Mouse (Mus musculus) layer of hippocampus, adult 11-12 months (tissue): Measurements from ENCODE around the gene Sdc3.
A peak's percentile ranks its signal among the peaks of the same experiment; 100 is the strongest.

Experiments used
- DNase-seq: peaks from one replicate; pipeline ENCODE4 v3.0.0; 2022; ENCODE audit warnings: low spot score

Gene Sdc3

DNA sequence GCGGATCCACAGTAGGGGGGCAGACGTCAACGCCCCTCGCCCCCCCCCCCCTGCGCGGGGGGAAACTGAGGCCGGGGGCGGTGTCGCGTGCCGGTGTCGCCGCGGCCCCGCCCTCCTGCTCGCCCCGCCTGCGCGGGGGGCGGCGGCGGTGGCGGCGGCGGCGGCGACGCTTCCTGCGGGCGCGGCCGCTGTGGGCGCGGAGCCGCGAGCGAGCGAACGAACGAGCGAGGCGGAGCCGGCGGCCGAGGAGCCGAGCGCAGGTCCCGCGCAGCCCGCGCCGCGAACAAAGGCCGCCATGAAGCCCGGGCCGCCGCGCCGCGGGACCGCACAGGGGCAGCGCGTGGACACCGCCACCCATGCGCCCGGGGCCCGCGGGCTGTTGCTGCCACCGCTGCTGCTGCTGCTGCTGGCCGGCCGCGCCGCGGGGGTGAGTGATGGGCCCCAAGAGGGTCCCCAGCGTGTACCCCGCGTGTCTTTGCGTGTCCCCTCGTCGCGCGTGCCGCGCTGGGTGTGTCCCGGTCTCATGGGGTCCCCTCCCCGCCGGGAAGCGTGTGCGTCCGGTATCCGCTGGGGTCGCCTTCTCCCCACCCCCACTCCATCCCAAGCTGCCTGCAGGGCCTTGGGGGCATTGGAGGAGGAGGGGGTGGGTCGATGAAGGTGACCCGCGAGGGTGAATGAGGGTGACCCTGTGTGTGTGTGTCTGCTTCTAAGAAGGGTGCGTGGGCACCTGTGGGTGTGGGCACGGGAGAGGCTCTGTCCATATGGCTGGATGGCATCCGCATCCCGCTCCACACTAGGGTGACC lies at the start of gene Sdc3:
TSS of gene Sdc3 (plus strand) at position 162 of the 804 bp plus-strand sequence.
- DNase-seq = no peak

DNA sequence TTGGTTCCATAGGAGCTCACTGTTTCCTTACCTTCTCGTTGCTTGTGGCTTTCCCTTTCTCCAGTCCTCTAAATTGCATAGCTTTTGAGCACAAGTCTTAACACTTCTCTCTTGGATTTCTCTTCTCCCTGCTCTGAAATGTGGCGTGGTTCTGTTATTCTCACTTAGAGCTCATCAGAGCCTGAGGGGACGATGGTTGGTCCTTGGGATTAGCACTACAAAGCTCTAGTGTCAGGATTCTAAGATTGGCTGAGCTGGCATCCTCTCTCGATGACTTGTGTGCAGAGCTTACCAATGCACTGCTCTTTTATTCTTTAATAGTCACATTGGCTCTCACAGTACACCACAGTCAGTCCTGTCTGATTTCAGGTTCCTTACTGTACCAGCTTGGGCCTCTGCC lies 48.3 kb upstream of the Sdc3 start:
- no peak for DNase-seq

DNA sequence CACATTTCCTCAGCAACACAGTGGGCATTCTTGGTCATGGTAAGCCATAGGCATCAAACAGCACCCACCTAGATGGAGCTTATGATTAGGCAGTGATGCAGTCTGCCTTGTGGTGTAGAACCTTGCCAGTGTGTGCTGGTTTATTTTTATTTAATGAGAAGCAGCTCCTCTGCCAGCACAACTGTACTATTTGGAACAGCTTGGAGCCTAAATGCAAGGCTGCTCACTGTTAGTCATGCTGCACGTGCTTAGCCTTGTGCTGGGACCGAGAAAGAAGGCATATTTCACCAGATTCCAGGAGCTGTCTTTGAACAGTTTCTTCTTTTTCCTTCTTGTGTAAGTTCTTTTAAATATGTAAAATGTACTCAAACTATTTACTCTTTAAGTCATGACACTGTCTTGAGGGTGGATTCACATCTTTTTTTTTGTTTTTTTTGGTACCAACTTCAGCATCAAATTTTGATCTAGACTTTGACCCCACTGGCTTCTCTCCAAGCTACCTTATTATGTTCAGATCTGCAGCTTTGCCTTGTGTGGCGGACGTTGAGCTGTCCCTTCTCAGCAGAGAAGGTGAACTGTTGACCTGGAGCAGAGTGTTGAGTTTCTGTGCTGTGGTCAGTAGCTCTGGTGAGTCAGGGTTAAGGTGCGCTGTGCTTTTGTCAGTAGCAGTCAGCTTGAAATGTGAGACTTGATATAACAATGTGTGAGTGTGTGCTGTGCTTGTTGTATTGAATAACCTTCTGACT lies 46.6 kb upstream of the Sdc3 start:
- DNase-seq = peak; percentile 87

DNA sequence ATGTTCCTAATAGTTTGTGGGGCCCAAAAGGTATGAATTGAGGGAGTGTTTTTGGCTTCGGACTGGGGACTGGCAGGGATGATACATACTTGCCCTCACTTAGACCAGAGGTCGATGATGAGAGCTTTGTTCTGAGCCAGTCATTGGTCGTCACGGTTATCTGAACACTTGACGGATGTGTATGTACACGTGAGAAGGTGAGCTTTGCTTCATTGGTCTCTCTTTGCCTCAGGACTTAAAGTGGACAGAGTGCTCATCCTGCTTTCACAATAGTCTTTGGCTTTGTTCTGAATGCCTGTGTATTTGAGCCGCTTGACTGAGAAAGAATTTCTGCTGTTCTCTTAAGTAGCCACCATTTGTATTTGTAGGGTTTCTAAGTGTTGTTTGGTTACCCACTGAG lies 42.8 kb upstream of the Sdc3 start:
- no peak for DNase-seq

DNA sequence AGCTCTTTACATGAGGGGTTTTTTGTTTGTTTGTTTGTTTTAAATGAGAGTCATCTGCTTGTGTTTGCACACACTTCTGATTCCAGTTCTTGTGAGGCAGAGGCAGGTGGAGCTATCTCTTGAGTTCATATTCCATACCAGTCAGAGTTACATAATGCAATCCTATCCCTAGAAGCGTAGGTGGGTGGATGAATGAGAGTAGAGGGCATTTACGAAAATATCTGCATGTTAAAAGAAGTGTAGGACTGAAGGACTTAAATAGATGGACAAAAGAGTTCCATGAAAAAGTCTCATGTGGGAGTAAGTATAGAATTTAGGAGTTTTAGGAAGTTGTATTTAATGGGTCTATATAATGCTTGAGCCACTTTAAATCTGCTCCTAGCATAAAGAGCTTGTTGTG lies 40.4 kb upstream of the Sdc3 start:
- no peak for DNase-seq

DNA sequence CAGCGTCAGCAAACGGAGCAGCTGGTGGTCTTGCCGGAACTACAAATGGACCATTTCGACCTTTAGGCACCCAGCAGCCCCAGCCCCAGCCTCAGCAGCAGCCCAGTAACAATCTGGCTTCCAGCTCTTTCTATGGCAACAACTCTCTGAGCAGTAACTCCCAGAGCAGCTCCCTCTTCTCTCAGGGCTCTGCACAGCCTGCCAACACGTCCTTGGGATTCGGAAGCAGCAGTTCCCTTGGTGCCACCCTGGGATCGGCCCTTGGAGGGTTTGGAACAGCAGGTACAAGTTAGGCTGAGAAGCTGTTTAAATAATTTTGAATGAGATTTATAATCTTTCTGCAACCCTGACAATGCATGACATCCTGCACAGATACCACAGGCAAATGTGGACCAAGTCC lies 39.7 kb upstream of the Sdc3 start:
- DNase-seq = no peak

DNA sequence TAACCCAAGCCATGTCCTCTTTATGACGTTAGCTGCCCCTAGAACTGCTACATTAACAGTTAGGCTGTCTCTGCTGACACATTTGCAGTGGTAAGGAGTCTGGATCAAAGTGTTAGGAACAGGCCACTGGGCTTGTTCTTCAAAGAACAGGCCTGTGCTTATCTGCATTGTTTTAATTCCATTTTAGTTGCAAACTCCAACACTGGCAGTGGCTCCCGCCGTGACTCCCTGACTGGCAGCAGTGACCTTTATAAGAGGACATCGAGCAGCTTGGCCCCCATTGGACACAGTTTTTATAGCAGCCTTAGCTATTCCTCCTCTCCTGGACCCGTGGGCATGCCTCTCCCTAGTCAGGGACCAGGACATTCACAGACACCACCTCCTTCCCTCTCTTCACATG lies 38.6 kb upstream of the Sdc3 start:
- no peak for DNase-seq

DNA sequence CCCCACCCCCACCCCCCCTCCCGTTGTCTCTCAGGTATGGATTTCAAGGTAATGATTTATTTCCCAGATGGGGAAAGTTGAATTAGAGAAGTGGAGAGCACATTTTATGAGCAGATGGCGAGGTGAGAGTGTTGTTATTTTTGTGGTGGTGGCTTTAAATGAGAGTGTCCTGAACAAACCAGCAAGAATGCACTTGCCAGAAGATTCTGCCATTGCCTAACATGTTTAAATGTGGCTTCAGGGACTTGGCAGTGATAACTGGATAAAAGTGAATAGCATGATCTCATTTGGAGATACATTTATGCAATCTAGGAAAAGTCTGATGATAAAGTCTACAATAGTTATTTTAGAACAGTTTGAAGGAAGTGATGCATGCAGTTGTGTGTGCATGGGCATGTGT lies 37.6 kb upstream of the Sdc3 start:
- DNase-seq = no peak

DNA sequence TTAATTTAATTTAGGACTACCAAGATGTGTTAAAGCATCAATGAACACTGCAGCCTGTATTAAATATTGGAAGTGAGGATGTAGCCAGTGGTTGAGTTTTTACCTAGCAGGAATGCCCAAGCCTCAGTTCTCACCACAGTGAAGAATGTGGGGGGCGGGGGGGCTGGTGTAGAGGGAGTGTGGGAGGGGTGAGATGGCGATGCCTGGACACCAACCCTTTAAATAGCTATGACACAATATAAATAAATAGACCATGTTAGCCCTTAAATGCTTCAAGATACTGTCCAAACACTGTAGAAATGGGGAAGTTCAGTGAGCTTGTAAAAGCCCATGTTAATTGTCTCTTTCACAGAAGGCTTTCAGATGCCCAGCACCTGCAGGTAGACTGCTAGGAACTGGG lies 32.5 kb upstream of the Sdc3 start:
- DNase-seq = no peak

DNA sequence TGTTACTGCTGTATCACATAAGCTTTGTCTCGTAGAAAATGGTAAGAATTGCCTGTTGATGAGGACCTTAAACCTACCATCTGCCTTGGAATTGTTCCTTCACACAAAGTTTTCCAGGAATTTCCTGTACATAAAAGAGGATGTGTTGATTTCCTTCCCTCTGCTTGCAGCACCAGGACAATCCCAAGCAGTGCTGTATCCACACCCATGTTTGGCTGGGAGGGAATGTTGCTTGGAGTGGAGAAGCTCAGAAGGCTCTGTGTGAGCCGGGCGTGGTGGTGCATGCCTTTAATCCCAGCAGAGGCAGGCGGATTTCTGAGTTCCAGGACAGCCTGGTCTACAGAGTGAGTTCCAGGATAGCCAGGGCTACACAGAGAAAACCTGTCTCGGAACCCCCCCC lies 30.5 kb upstream of the Sdc3 start:
- DNase-seq = no peak

DNA sequence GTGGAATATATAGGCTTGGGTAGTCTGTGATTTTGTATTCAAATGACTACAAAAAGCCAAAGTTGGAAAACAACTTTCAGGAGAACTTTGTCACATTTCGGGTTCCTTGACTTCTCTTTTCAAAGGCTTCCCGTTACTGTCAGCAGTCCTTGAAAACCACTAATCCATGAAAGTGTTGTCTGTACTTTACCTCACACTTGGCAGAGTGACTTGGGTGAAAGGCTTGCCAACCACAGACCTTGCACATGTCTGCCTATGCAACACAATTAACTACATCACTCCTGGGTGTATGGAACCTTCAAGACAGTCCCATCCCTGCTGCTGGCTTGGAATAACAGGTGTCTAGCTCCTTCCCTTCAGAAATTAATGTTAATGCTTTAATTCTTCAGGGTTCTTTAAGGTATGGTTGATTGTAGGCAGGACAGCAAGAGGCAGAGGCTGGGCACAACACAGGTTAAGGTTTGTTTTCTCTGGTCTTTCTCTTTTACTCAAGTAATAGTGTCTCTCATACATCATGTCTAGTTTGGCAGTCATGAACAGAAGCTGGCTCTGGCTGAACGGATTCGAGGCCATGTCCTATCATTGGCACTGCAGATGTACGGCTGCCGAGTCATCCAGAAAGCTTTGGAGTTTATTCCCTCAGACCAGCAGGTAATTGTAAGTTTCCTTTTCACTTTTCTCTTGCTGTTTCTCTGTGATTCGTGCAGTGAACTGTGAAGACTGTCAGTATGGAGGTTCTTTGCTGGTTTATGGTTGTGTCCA lies 26.8 kb upstream of the Sdc3 start:
- DNase-seq = no peak

DNA sequence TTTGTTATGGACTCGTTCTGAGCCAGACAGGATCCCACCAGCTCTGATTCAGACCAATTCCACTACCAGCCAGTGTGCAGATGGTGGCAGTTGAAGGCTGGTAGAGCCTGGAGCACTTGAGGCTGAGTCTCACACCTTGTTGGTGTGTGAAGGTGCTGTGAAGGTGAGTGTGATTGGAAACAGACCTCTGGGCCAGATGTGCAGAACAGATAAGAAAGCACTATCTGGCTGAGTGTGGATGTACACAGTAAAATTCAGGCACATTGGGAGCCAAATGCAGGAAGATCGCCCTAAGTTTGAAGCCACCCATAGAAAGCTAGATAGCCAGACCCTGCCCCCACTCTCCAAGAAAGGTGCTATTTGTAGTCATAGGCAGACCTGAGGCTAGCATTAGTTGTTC lies 25.9 kb upstream of the Sdc3 start:
- DNase-seq = no peak

DNA sequence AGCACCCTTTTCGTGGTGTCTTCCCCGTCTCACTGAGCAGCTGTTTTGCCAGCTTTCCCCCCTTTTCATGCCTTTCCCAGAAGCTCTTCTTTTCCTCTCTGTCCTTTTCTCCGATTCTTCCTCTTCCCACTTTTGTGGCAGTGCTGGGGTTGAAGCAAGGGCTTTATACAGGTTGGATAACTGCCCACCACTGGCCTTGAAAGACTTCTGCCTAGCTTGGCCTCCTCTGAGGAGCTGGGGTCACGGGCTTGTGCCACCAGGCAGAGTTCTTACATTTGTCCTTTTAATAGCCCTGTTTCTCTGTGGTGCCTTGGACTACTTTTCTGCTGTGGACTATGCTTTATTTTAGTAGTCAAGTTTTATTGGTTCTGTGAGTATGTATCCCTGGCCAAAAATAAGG lies 25.4 kb upstream of the Sdc3 start:
- DNase-seq = no peak

DNA sequence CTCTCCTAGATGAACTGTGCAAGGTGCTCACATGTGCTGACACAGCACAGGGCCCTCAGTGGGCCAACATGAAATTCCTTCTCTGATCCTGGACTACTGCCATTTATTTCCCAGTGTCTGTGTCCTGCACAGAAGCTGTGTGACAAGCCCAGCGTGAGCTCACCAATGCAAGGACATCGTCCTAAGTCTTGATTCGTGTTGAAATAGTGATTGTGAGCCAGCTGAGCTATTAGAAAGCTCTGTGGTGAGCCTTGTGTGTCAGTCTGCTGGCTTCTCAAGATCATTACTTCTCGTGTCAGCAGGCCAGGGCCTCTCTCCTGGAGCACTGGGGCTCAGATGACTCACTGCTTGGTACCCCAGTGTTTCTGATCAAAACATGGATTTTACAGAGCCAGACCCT lies 18.4 kb upstream of the Sdc3 start:
- DNase-seq = no peak

DNA sequence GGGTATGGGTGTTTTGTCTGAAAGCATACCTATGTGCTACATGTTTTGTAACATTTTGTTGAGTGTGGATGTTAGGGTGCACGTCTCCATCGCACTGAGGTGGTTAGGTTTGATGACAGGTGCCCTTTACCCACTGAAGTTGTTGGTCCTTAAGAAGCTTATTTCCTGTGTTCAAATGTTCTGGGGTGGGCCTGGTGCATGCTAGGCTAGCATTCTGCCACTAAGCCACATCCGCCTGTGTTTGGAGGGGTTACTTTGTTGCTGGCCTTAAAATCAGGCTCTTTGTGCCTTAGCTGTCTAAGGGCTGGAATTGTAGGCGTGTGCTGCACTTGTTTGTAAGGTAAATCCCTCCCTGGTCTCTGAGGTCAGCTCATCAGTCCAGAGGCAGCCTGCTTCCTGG lies 17.5 kb upstream of the Sdc3 start:
- no peak for DNase-seq

DNA sequence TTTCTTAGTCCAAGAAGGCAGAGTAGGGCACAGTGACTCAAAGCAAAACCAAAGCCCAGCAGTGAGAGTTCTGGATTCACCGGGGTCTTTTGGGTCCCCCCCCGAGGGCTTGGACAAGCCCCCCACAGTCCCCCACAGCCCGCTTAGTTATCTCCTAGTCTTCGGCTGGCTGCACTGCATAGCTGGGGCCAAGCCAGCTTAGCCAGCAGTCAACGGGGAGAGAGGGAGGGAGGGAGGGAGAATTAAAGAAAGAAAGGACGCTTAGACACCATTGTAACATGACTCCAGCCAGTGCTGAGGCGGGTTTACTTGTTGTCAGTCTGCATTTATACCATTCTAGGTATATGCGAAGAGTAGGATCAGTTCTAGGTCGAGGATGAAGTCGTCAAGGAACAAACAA lies 14.7 kb upstream of the Sdc3 start:
- no peak for DNase-seq

DNA sequence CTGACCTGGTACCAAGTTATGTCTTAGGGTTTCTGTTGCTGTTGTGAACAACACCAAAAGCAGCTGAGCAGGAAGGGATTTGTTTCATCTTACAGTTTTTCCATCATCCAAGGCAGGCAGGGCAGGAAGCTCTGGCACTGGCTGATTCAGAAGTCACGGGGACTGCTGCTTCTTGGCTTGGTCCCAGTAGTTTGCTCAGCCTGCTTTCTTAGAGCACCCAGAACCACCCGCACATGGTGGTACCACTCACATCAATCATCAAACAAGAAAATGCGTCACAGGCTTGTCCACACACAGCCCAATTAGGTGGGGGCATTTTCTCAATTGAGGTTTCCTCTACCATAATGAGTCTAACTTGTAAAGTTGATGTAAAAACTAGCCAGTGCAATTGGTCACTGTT lies 13.3 kb upstream of the Sdc3 start:
- DNase-seq = peak; percentile 53

DNA sequence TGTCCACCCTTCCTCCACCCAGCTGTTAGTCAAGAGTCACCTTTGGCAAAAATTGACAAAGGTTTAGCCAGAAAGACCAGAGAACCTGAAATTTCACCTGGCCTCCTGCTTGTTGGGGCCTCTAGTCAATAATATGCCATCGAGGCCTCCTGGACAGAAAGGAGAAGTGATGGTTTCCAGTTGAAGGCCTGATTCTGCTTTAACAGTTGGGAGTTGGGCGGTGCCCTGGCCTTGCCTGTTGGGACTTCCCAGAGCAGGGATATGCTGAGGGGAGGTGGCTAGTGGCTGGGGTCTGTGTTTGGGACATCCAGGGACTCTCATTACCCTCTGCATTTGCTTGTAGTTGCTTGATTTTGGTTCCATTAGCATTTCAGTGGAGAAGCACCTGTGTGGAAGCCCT lies 9.8 kb upstream of the Sdc3 start:
- no peak for DNase-seq

DNA sequence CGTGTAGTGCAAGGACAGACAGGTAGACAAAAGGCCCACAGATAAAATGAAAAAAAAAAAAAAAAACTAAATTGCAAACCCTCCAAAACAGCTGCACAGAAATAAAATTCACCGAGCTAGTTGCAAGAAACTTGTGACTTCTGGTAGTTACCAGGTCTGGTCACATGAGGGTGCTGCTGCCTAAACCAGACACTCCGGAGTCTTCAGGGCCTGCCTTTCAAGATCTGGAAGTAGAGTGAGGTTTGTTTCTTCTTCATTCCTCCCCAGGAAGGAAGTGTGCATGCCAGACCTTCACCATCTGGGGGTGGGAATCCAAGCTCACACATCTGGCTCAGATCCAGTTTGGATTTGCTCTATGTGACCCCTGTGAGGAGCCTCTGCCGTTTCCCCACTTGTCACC lies 7.6 kb upstream of the Sdc3 start:
- peak; percentile 67 for DNase-seq

DNA sequence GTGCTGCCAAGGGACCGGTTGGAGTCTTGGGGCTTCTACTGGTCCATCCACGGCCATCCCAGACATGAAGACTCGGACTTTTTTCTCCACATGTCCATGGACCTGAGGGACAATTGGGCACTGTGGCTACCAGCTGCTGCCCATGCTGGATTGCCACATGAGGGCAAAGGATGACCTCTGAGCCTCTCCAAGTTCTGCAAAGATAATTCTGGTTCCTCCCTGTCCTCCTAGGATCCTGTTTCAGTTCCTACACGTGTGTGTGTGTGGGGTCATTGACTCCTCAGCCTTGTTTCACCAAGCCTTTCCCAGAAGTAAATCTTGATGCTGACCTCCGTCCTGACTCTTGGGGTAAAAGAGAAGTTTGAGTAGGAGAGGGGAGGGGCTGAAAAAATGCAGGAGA lies 4.8 kb upstream of the Sdc3 start:
- no peak for DNase-seq

DNA sequence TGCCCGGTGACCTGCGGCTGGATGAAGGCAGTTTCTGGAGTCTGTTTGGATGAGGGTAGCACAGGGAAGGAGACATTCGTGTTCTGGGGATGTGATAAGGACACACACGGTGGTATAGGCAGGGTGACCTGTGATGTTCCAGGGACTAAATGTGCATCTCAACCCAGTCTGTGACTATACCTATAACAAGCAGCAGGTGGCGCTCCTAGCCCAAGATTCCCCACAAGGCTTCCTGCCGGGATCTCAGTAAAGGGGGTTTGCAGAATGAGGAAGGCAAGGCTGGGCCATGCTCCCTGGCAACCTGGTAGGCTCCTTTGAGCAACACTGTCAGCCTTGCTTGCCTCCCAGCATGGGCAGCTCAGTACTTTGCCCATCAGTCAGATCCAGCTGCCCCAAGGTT lies 2.2 kb upstream of the Sdc3 start:
- DNase-seq = peak; percentile 90

DNA sequence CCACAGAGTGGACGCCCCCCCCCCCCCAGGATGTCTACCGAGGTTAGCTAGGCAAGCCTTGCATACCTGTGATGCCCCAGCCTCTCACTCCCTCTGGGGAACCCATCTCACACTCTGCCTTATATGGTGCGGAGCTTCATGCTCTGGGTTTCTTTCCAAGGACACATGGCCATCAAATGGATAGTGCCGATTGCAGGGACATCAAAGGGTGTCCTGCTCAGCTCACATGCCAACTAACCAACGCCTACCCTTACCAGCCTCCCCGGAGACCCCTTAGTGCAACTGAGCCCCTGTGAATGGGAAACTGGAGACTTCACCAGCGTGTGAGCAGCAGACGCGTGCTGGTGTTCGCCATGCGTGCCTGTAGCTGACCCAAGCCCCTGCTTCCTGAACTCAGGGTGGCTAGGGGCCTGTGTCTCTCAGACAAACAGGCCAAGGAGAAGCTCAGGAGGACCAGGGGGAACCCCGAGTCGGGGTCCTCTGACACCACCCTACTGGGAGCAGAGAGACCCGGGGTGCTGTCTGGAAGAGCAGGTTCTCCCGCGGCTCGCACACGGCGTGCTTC lies 444 bp upstream of the Sdc3 start:
- DNase-seq = no peak

DNA sequence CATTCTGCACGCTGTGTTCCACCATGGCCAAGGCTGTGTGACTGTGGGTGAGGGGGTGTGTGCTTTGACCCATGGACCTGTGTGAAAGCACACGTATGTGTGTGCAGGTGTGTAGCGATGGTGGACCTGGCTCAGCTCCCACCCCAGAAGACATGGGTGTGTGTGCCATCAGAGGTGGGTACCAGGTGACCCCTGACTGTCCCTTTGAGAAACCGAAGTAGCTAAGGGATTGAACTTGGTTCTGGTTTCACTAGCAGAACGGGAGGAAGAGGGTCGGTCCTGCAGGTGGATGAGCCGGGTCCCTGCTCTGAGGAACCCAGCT lies 804 bp downstream of the Sdc3 start:
- DNase-seq = no peak
